Comparison of ENCODE assay signal across 13 mouse cellular contexts in the genomic region with DNA sequence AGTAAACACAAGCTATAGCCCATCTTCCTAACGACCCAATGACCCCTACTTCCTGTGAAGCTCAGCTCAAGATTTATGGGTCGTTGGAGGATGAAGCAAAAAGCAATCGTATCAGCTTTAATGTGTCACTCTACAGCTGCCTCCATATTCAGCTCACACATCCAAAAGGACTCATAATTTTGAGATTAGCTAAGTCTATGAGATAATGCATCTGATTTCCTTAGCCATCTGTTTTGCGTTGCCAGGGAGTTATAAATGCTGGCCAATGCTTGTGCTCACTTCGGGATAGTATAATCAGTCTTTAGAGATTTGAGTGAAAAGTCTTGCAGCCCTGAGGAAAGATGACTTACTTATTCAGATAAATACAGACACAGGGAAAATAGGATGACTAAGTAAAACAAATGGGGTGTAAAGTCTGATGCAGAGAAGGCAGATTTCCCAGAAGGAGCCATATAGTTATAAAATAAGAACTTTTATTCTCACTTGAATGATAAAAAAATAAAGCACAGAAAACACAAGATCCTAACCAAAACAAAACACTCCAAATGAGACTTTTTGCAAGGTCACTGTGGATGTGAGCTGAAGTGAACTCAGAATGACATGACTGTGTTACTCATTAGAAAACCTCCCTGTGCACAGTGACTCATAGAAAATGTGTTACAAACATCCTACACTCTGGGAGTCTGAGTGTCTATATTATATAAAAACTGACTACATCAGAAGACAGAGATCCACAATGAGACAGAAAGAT.
DNase-seq lines count a peak whose midpoint lies in the region; ATAC-seq lines count a peak whose summit lies in the region.
"Had no signal": no experiment of that assay in that cellular context is flagged by ENCODE, and none has a peak within 500 bp of the region (broad histone marks: within the 10 kb centered on the region; RNA-seq: fewer than 3 reads in every experiment).

No protein-coding gene starts in this region.

- no peak overlapping the region for H3K27ac ChIP-seq in liver, embryonic 11.5 days (ENCODE audit: low read depth, low read length)

- H3K27me3 ChIP-seq in liver, embryonic 11.5 days (replicated peaks; ENCODE audit: control insufficient read depth, insufficient read depth, low read length), result no peaks in the 10 kb centered on the region
- H3K27me3 ChIP-seq: CH12.LX had no signal

- DNase-seq in frontal cortex, adult 2 months (ENCODE audit: extremely low spot score in 1 of 2, low spot score in 1 of 2), result peak; percentile 7 to 60
- no peak for DNase-seq in frontal cortex, postnatal 14 days (ENCODE audit: low spot score in 2 of 2)
- peak; percentile 9 to 19 for DNase-seq in layer of hippocampus, adult 18-20 months (ENCODE audit: low spot score in 2 of 2)
- DNase-seq in layer of hippocampus, postnatal 10 days (ENCODE audit: low spot score in 2 of 2), result no peak
- DNase-seq in 3T3-L1 (ENCODE audit: low read depth, low spot score), result peak; percentile 85
- peak; percentile 4 for DNase-seq in embryo, embryonic 9.5 days (ENCODE audit: extremely low spot score)
- DNase-seq in liver, embryonic 11.5 days (ENCODE audit: low spot score), result no peak
- DNase-seq in cerebellum, adult 8-10 months, result no peak
- DNase-seq: cerebellum, adult 11-12 months; kidney, postnatal 36 days; liver, postnatal 0 days had no signal

- no peak overlapping the region for H3K4me3 ChIP-seq in liver, embryonic 11.5 days (ENCODE audit: low read depth, low read length)

- no peak overlapping the region for H3K9ac ChIP-seq in liver, embryonic 11.5 days (ENCODE audit: low read depth, low read length)
- H3K9ac ChIP-seq: liver, postnatal 0 days had no signal

- H3K9me3 ChIP-seq in liver, embryonic 11.5 days (ENCODE audit: control insufficient read depth, low read length), result no peaks in the 10 kb centered on the region

- H3K4me2 ChIP-seq in liver, embryonic 11.5 days, result no peak overlapping the region

- no peak for ATAC-seq in liver, embryonic 11.5 days (replicated peaks; ENCODE audit: low FRiP score)
- ATAC-seq: activated CD4-positive, CD25-positive, alpha-beta regulatory T cell, adult 4 months; liver, postnatal 0 days had no signal

- WGBS in liver, embryonic 11.5 days, result 44% methylated on average over 5 of the region's 5 CpGs

- H3K4me1 ChIP-seq in liver, embryonic 11.5 days (replicated peaks; ENCODE audit: control insufficient read depth, insufficient read depth, low read length), result no peaks in the 10 kb centered on the region

- no peaks in the 10 kb centered on the region for H3K36me3 ChIP-seq in liver, embryonic 11.5 days (ENCODE audit: control insufficient read depth, insufficient read depth, low read length)

Comparison
In these comparisons a context has a peak if more than half of its experiments do, and no peak if none do; other contexts are left out.
1. DNase-seq: peak in frontal cortex, adult 2 months (2 of 2), layer of hippocampus, adult 18-20 months (2 of 2), 3T3-L1 (single experiment) and embryo, embryonic 9.5 days (single experiment); none in frontal cortex, postnatal 14 days (0 of 2), layer of hippocampus, postnatal 10 days (0 of 2), liver, embryonic 11.5 days (single experiment) and cerebellum, adult 8-10 months (single experiment).